Comparison of ENCODE assay signal across 8 mouse cellular contexts in genomic region chr2:35662001-35662491, GRCm38 (mm10).
DNase-seq lines count a peak whose midpoint lies in the region; ATAC-seq and TF ChIP-seq lines count a peak whose summit lies in the region.

No protein-coding gene starts in this region.

- ATAC-seq in embryonic facial prominence, embryonic 11.5 days (replicated peaks; ENCODE audit: insufficient number of reproducible peaks, low FRiP score, low TSS enrichment, low read depth): peak; percentile 82
- peak; percentile 59 for ATAC-seq in hindbrain, embryonic 15.5 days (ENCODE audit: low FRiP score, low read depth)
- peak; percentile 59 for ATAC-seq in limb, embryonic 14.5 days (ENCODE audit: low FRiP score, low read depth)
- peak; percentile 58 for ATAC-seq in midbrain, embryonic 14.5 days (ENCODE audit: low FRiP score, low TSS enrichment)

- no peak for TF ChIP-seq CTCF in spleen, adult 2 months (IDR thresholded peaks at IDR 0.05; ENCODE audit: extremely low read depth, insufficient read depth, insufficient read length, insufficient replicate concordance)

- 10% methylated on average over 24 of the region's 24 CpGs for WGBS in spleen, adult 2 months
- WGBS in embryonic facial prominence, embryonic 11.5 days: 2% methylated on average over 24 of the region's 24 CpGs
- under 1% methylated on average over 24 of the region's 24 CpGs for WGBS in hindbrain, embryonic 15.5 days
- 4% methylated on average over 24 of the region's 24 CpGs for WGBS in limb, embryonic 14.5 days
- WGBS in midbrain, embryonic 14.5 days: 2% methylated on average over 24 of the region's 24 CpGs

- no peaks in the 10 kb centered on the region for H3K36me3 ChIP-seq in spleen, adult 2 months (ENCODE audit: control insufficient read depth, insufficient read depth, low read length)
- no peaks in the 10 kb centered on the region; the same call in 1 of the 2 replicates for H3K36me3 ChIP-seq in embryonic facial prominence, embryonic 11.5 days (replicated peaks; ENCODE audit: control insufficient read depth, insufficient read depth, low read depth, low read length)
- H3K36me3 ChIP-seq in hindbrain, embryonic 15.5 days: no peaks in the 10 kb centered on the region
- no peaks in the 10 kb centered on the region for H3K36me3 ChIP-seq in limb, embryonic 14.5 days (ENCODE audit: control insufficient read depth, insufficient read depth, low read length)
- no peaks in the 10 kb centered on the region for H3K36me3 ChIP-seq in midbrain, embryonic 14.5 days (ENCODE audit: control insufficient read depth, insufficient read depth, low read length)

- peak overlapping the region; percentile 93 for H3K9ac ChIP-seq in embryonic facial prominence, embryonic 11.5 days (replicated peaks; ENCODE audit: low read length)
- H3K9ac ChIP-seq in hindbrain, embryonic 15.5 days: peak overlapping the region; percentile 99
- H3K9ac ChIP-seq in limb, embryonic 14.5 days (ENCODE audit: low read depth, low read length, severe bottlenecking): peak overlapping the region; percentile 85
- peak overlapping the region; percentile 96 for H3K9ac ChIP-seq in midbrain, embryonic 14.5 days (replicated peaks; ENCODE audit: low read length)

- no peak for DNase-seq in spleen, adult 2 months (ENCODE audit: low read depth in 1 of 2, low spot score in 2 of 2)
- DNase-seq in spleen, postnatal 10 days (ENCODE audit: low spot score in 2 of 2): no peak
- DNase-seq in embryonic facial prominence, embryonic 11.5 days (ENCODE audit: low spot score): peak; percentile 73
- DNase-seq in limb, embryonic 14.5 days (ENCODE audit: low spot score): peak; percentile 62
- DNase-seq in midbrain, embryonic 14.5 days: peak; percentile 71
- DNase-seq in thymus, postnatal 14 days: peak; percentile 75
- DNase-seq in cerebellum, adult 11-12 months: no peak

- peaks cover 10% of the 10 kb centered on the region for H3K27me3 ChIP-seq in spleen, adult 2 months (ENCODE audit: control insufficient read depth, insufficient read depth, low read length)
- no peaks in the 10 kb centered on the region for H3K27me3 ChIP-seq in embryonic facial prominence, embryonic 11.5 days (ENCODE audit: control insufficient read depth, insufficient read depth, low read length)
- H3K27me3 ChIP-seq in hindbrain, embryonic 15.5 days: no peaks in the 10 kb centered on the region
- no peaks in the 10 kb centered on the region for H3K27me3 ChIP-seq in limb, embryonic 14.5 days (ENCODE audit: control insufficient read depth, insufficient read depth, low read length)
- H3K27me3 ChIP-seq in midbrain, embryonic 14.5 days (ENCODE audit: control insufficient read depth, insufficient read depth, low read length): no peaks in the 10 kb centered on the region

- TF ChIP-seq POLR2A in spleen, adult 2 months (IDR thresholded peaks at IDR 0.05; ENCODE audit: low read depth, low read length): no peak
- no peak for TF ChIP-seq POLR2A in limb, embryonic 14.5 days (IDR thresholded peaks at IDR 0.05; ENCODE audit: borderline replicate concordance, extremely low read depth, insufficient read depth, insufficient read length)

- 0 out of 2 replicates have a peak overlapping the region, but pooled peaks have one; percentile 20 for H3K27ac ChIP-seq in spleen, adult 2 months (ENCODE audit: insufficient read depth, low read length)
- H3K27ac ChIP-seq in embryonic facial prominence, embryonic 11.5 days (replicated peaks; ENCODE audit: low read depth, low read length): peak overlapping the region; percentile 80
- peak overlapping the region; percentile 90 for H3K27ac ChIP-seq in hindbrain, embryonic 15.5 days (replicated peaks)
- peak overlapping the region; percentile 86 for H3K27ac ChIP-seq in limb, embryonic 14.5 days (replicated peaks; ENCODE audit: low read depth, low read length)
- peak overlapping the region; percentile 94 for H3K27ac ChIP-seq in midbrain, embryonic 14.5 days (replicated peaks; ENCODE audit: low read depth, low read length)

- peak overlapping the region; percentile 57; the same call in 1 of the 2 replicates for H3K4me3 ChIP-seq in spleen, adult 2 months (ENCODE audit: extremely low read depth, insufficient read depth, insufficient read length)
- peak overlapping the region; percentile 90 for H3K4me3 ChIP-seq in embryonic facial prominence, embryonic 11.5 days (ENCODE audit: low read depth, low read length)
- peak overlapping the region; percentile 93 for H3K4me3 ChIP-seq in hindbrain, embryonic 15.5 days
- peak overlapping the region; percentile 80 for H3K4me3 ChIP-seq in limb, embryonic 14.5 days (replicated peaks; ENCODE audit: low read length)
- H3K4me3 ChIP-seq in midbrain, embryonic 14.5 days (replicated peaks; ENCODE audit: low read depth, low read length): peak overlapping the region; percentile 80

- peaks cover 15% of the 10 kb centered on the region; the same call in 1 of the 2 replicates for H3K4me1 ChIP-seq in spleen, adult 2 months (ENCODE audit: control insufficient read depth, insufficient read depth, insufficient read length)
- H3K4me1 ChIP-seq in embryonic facial prominence, embryonic 11.5 days (ENCODE audit: control insufficient read depth, insufficient read depth, low read length): peaks cover 13% of the 10 kb centered on the region
- peaks cover 54% of the 10 kb centered on the region for H3K4me1 ChIP-seq in hindbrain, embryonic 15.5 days (replicated peaks)
- H3K4me1 ChIP-seq in limb, embryonic 14.5 days (ENCODE audit: control insufficient read depth, insufficient read depth, low read length): peaks cover 37% of the 10 kb centered on the region
- peaks cover 37% of the 10 kb centered on the region for H3K4me1 ChIP-seq in midbrain, embryonic 14.5 days (ENCODE audit: control insufficient read depth, insufficient read depth, low read length)

- H3K4me2 ChIP-seq in embryonic facial prominence, embryonic 11.5 days (ENCODE audit: low read depth, low read length): peak overlapping the region; percentile 96
- peak overlapping the region; percentile 73 for H3K4me2 ChIP-seq in hindbrain, embryonic 15.5 days
- peak overlapping the region; percentile 92 for H3K4me2 ChIP-seq in limb, embryonic 14.5 days (replicated peaks; ENCODE audit: low read depth, low read length, severe bottlenecking)
- peak overlapping the region; percentile 92 for H3K4me2 ChIP-seq in midbrain, embryonic 14.5 days (ENCODE audit: low read length)

- no peaks in the 10 kb centered on the region for H3K9me3 ChIP-seq in embryonic facial prominence, embryonic 11.5 days (replicated peaks; ENCODE audit: control insufficient read depth, low read length)
- H3K9me3 ChIP-seq in hindbrain, embryonic 15.5 days: no peaks in the 10 kb centered on the region
- no peaks in the 10 kb centered on the region for H3K9me3 ChIP-seq in limb, embryonic 14.5 days (ENCODE audit: control insufficient read depth, low read length)
- H3K9me3 ChIP-seq in midbrain, embryonic 14.5 days (ENCODE audit: control insufficient read depth, low read length): no peaks in the 10 kb centered on the region

Comparison
In these comparisons a context has a peak if more than half of its experiments do, and no peak if none do; other contexts are left out.
1. DNase-seq: peak in embryonic facial prominence, embryonic 11.5 days (single experiment), limb, embryonic 14.5 days (single experiment), midbrain, embryonic 14.5 days (single experiment) and thymus, postnatal 14 days (single experiment); none in spleen, adult 2 months (0 of 2), spleen, postnatal 10 days (0 of 2) and cerebellum, adult 11-12 months (single experiment).
2. H3K27ac ChIP-seq: peak in every context shown above with its lines; median percentile 94 in midbrain, embryonic 14.5 days; 90 in hindbrain, embryonic 15.5 days; 86 in limb, embryonic 14.5 days; 80 in embryonic facial prominence, embryonic 11.5 days; 20 in spleen, adult 2 months.
3. Peak in every context shown above with its lines, with median percentiles within 50 percentile points of each other: H3K4me3 ChIP-seq, ATAC-seq, H3K4me2 ChIP-seq and H3K9ac ChIP-seq.